Mouse (Mus musculus): ENCODE results near the gene Hspbap1. TPM values are rescaled to one million over a fixed set of nuclear protein-coding genes. Genes with fewer than 3 reads are reported as not detected.

The Hspbap1 gene
- polyA plus RNA-seq, 1 experiment from 2014 or later = 18.5 TPM

DNA sequence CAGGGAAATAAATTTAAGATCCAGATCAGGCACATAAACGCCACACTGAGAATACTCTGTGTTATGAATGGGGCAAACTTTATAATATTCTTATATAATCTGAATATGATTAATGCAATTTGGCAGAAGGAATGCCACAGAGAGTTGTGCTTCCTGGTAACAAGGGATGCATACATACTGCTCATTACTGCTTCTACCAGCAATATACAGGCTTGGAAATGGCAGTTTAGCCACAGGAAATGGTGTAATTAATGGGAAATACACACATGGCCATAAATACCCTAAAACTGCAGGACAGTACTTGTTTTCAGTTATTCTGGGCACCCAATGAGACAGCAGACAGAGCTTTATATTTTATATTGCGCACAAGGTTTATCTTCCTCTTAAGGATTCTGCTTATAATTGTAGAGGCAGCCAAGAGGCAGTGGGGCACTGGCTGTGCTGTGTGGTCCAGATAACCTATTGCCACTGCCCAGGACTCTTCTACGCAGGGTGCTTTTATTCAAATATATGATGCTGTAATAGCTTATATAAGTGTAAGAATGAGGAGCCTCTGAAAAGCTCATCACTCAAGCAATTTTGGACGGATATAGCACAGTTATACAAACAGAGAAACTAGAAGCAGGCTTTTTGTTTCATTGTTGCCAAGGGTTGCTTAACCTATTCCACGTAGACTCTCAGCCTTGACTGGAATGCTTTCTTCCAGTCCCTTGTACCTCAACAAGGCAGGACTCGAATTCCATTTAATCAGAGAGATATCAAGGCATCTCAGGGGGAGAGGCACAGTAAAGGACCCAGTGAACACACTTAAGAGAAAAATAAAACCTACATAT, 14.5 kb upstream of the Hspbap1 start:
- H3K27ac ChIP-seq (ENCODE audit: low read depth, low read length) = no peak overlapping the region
- H3K9ac ChIP-seq (ENCODE audit: low read depth, low read length) = no peak overlapping the region
- no peaks in the 10 kb centered on the region for H3K4me1 ChIP-seq (ENCODE audit: control insufficient read depth, insufficient read depth, low read length)
- no peaks in the 10 kb centered on the region for H3K36me3 ChIP-seq (ENCODE audit: control insufficient read depth, insufficient read depth, low read length)
- H3K4me2 ChIP-seq (replicated peaks; ENCODE audit: low read depth, low read length) = no peak overlapping the region
- H3K27me3 ChIP-seq (ENCODE audit: control insufficient read depth, insufficient read depth, low read length) = no peaks in the 10 kb centered on the region
- WGBS = 81% methylated on average over 6 of the region's 6 CpGs
- no peak overlapping the region for H3K4me3 ChIP-seq (ENCODE audit: low read length)
- H3K9me3 ChIP-seq (ENCODE audit: control insufficient read depth, low read length) = no peaks in the 10 kb centered on the region
- ATAC-seq (ENCODE audit: low FRiP score, low TSS enrichment) = no peak

DNA sequence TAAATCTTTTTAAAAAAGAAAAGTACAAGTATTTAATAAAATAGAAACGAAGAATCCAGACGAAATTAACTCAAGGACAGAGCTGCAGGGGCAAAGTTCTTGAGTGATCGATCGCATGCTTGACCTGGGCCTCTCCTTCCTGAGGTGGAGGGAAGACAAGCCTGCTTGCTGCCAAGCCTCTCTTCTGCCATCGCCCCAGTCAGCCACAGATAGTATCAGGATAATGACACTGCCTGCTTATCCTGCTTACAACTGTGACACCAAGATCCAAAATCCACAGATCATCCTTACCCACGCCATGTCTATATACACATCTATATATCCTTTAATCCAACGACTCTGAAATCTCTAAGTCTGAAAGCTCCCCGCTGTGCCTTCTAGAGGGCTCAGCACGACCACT, 13.5 kb upstream of the Hspbap1 start:
- Histone ChIP-seq H3K9me3 (ENCODE audit: control insufficient read depth, low read length) (no peaks in the 10 kb centered on the region), H3K9ac (ENCODE audit: low read depth, low read length) (no peak overlapping the region), H3K36me3 (ENCODE audit: control insufficient read depth, insufficient read depth, low read length) (no peaks in the 10 kb centered on the region), H3K27me3 (ENCODE audit: control insufficient read depth, insufficient read depth, low read length) (no peaks in the 10 kb centered on the region), H3K4me2 (replicated peaks; ENCODE audit: low read depth, low read length) (no peak overlapping the region), H3K4me3 (ENCODE audit: low read length) (no peak overlapping the region), H3K4me1 (ENCODE audit: control insufficient read depth, insufficient read depth, low read length) (no peaks in the 10 kb centered on the region), H3K27ac (ENCODE audit: low read depth, low read length) (no peak overlapping the region)
- ATAC-seq (ENCODE audit: low FRiP score, low TSS enrichment) = no peak
- WGBS = 87% methylated on average over 9 of the region's 9 CpGs

DNA sequence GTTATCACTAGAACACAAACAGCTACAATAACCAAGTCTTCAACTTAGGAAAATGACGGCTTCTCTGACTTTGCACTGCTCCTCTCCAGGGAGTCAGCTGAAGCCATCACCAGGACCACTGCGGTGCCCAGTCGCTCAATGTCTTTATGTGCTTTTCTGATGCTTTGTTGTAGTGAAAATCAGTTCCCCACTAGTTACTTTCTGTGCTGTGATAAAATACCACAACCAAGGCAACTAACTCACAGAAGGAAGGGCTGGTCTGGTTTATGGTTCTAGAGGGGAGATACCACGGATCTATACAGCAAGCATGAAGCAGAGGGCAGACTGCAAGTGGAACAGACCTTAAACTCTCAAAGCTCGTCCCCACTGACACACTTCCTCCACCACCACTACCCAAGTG, 10.8 kb upstream of the Hspbap1 start:
- Histone ChIP-seq H3K4me1 (ENCODE audit: control insufficient read depth, insufficient read depth, low read length) (no peaks in the 10 kb centered on the region), H3K27me3 (ENCODE audit: control insufficient read depth, insufficient read depth, low read length) (no peaks in the 10 kb centered on the region), H3K36me3 (ENCODE audit: control insufficient read depth, insufficient read depth, low read length) (no peaks in the 10 kb centered on the region), H3K9ac (ENCODE audit: low read depth, low read length) (no peak overlapping the region), H3K9me3 (ENCODE audit: control insufficient read depth, low read length) (no peaks in the 10 kb centered on the region), H3K4me3 (ENCODE audit: low read length) (no peak overlapping the region), H3K27ac (ENCODE audit: low read depth, low read length) (no peak overlapping the region), H3K4me2 (replicated peaks; ENCODE audit: low read depth, low read length) (no peak overlapping the region)
- ATAC-seq (ENCODE audit: low FRiP score, low TSS enrichment) = no peak
- 81% methylated on average over 5 of the region's 5 CpGs for WGBS

DNA sequence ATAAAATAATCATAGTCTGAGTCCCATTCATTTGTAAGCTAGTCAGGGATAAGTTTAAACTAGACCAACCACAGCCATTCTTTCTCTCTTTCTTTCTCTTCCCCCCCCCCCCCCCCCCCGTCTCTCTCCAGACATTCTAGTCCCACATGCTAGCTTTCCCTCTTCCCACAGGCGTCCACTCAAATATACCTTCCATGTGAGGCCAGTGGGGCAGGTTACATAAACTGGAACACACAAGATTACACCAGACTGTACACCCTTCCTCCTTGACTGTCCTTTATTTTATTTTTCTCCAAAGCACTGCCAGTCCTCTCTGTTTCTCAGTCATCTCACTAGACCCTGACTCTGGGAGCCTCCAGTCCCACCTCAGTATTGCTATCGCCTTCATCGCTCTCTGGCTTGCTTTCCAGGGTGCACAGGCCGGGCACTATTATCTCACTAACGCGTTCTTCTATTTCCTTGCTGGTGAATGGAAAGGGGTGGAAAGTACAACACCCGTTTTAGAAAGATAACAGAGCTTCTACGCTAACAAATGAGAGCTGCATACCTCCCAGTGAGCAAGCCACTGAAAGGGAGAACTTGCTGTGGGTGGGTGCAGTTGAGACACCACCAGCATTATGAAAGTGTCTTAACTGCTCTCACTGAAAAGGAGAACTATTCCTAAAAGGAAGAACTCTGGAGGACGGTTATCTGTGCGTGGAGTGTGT, 6.4 kb upstream of the Hspbap1 start:
- no peak overlapping the region for H3K9ac ChIP-seq (ENCODE audit: low read depth, low read length)
- no peak for ATAC-seq (ENCODE audit: low FRiP score, low TSS enrichment)
- no peak overlapping the region for H3K4me3 ChIP-seq (ENCODE audit: low read length)
- no peak overlapping the region for H3K27ac ChIP-seq (ENCODE audit: low read depth, low read length)
- peaks cover 5% of the 10 kb centered on the region; the same call in 1 of the 2 replicates for H3K4me1 ChIP-seq (ENCODE audit: control insufficient read depth, insufficient read depth, low read length)
- H3K36me3 ChIP-seq (ENCODE audit: control insufficient read depth, insufficient read depth, low read length) = no peaks in the 10 kb centered on the region
- WGBS = 87% methylated on average over 11 of the region's 11 CpGs
- H3K4me2 ChIP-seq (replicated peaks; ENCODE audit: low read depth, low read length) = no peak overlapping the region
- no peaks in the 10 kb centered on the region for H3K9me3 ChIP-seq (ENCODE audit: control insufficient read depth, low read length)
- H3K27me3 ChIP-seq (ENCODE audit: control insufficient read depth, insufficient read depth, low read length) = no peaks in the 10 kb centered on the region

DNA sequence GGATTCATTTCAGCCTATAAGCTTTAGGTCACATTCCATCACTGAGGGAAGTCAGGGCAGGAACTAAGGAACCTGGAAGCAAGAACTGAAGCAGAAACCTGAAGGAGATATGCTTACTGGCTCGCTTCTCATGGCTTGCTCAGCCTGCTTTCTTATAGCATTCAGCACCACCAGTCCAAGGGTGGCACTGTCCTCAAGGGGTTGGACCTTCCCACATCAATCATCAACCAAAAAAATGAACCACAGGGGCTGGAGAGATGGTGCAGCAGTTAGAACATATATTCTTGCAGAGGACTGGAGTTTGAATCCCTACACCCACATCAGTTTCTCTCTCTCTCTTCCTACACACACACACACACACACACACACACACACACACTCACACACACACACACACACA, 5.2 kb upstream of the Hspbap1 start:
- Histone ChIP-seq H3K4me3 (ENCODE audit: low read length) (no peak overlapping the region), H3K4me2 (replicated peaks; ENCODE audit: low read depth, low read length) (no peak overlapping the region), H3K4me1 (ENCODE audit: control insufficient read depth, insufficient read depth, low read length) (peaks cover 5% of the 10 kb centered on the region; the same call in 1 of the 2 replicates), H3K9me3 (ENCODE audit: control insufficient read depth, low read length) (no peaks in the 10 kb centered on the region), H3K9ac (ENCODE audit: low read depth, low read length) (no peak overlapping the region), H3K27ac (ENCODE audit: low read depth, low read length) (no peak overlapping the region), H3K36me3 (ENCODE audit: control insufficient read depth, insufficient read depth, low read length) (no peaks in the 10 kb centered on the region), H3K27me3 (ENCODE audit: control insufficient read depth, insufficient read depth, low read length) (no peaks in the 10 kb centered on the region)
- no peak for ATAC-seq (ENCODE audit: low FRiP score, low TSS enrichment)
- WGBS = 80% methylated on average over 1 of the region's 1 CpGs

DNA sequence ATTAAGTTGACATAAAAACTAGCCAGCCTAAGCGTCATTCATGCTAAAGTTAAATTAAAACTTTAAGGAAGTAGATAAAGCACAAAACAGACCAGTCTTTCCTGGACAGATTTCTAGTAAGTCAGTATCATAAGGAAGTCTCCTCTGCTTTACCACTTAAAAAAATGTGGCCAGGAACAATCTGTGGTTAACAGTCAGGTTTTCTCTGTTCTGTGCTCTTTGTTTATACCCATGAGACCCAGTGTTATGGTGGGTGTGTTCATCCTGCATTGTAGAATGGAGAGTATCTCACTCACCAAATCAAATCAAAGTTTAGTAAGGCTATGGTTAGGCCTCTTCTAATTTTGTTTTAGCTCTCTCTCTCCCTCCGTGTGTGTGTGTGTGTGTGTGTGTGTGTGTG, 4.7 kb upstream of the Hspbap1 start:
- Histone ChIP-seq H3K9me3 (ENCODE audit: control insufficient read depth, low read length) (no peaks in the 10 kb centered on the region), H3K27ac (ENCODE audit: low read depth, low read length) (no peak overlapping the region), H3K36me3 (ENCODE audit: control insufficient read depth, insufficient read depth, low read length) (no peaks in the 10 kb centered on the region), H3K4me2 (replicated peaks; ENCODE audit: low read depth, low read length) (no peak overlapping the region), H3K4me3 (ENCODE audit: low read length) (no peak overlapping the region), H3K4me1 (ENCODE audit: control insufficient read depth, insufficient read depth, low read length) (peaks cover 5% of the 10 kb centered on the region; the same call in 1 of the 2 replicates), H3K9ac (ENCODE audit: low read depth, low read length) (no peak overlapping the region), H3K27me3 (ENCODE audit: control insufficient read depth, insufficient read depth, low read length) (no peaks in the 10 kb centered on the region)
- 87% methylated on average over 2 of the region's 2 CpGs for WGBS
- no peak for ATAC-seq (ENCODE audit: low FRiP score, low TSS enrichment)

DNA sequence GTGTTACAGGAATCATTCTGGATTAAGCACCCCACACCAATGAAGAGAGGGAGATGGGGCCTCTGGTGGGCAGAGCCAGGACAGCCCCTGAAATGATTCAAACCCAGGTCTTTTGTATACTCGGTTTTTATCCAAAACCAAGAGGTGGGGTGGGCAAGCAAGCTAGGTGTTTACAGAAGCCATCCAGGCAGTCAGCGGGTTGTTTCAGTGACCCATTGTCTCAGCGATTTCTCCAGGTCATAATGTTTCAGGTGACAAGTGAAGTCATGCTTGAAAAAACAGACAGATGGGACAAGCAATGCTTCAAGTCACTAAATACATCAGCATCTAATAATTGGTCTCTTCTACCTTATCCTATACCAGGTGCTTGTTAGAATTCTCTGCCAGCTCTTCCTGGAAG, 3.8 kb upstream of the Hspbap1 start:
- no peaks in the 10 kb centered on the region for H3K27me3 ChIP-seq (ENCODE audit: control insufficient read depth, insufficient read depth, low read length)
- H3K36me3 ChIP-seq (ENCODE audit: control insufficient read depth, insufficient read depth, low read length) = no peaks in the 10 kb centered on the region
- no peak overlapping the region for H3K4me2 ChIP-seq (replicated peaks; ENCODE audit: low read depth, low read length)
- peaks cover 5% of the 10 kb centered on the region; the same call in 1 of the 2 replicates for H3K4me1 ChIP-seq (ENCODE audit: control insufficient read depth, insufficient read depth, low read length)
- H3K4me3 ChIP-seq (ENCODE audit: low read length) = no peak overlapping the region
- WGBS = 64% methylated on average over 3 of the region's 3 CpGs
- no peak overlapping the region for H3K27ac ChIP-seq (ENCODE audit: low read depth, low read length)
- H3K9me3 ChIP-seq (ENCODE audit: control insufficient read depth, low read length) = no peaks in the 10 kb centered on the region
- H3K9ac ChIP-seq (ENCODE audit: low read depth, low read length) = no peak overlapping the region
- no peak for ATAC-seq (ENCODE audit: low FRiP score, low TSS enrichment)

DNA sequence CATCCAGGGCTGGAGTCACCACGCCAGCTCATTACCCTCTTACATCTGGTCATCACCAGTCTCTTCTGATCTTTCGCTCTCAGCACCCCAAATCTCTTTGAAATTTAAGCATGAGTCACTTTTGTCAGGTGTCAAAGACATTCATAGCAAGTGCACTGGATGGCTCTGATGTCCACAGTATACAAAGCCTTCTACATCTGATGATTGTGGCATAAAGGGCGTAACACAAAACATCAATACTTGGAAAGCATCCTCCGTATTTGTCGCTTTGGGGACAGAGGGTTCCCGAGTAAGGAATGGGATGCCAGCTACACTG, 1.7 kb upstream of the Hspbap1 start:
- ATAC-seq (ENCODE audit: low FRiP score, low TSS enrichment) = no peak
- H3K4me1 ChIP-seq (ENCODE audit: control insufficient read depth, insufficient read depth, low read length) = peaks cover 5% of the 10 kb centered on the region; the same call in 1 of the 2 replicates
- H3K9ac ChIP-seq (ENCODE audit: low read depth, low read length) = peak overlapping the region; percentile 80
- H3K4me3 ChIP-seq (ENCODE audit: low read length) = peak overlapping the region; percentile 77
- H3K27me3 ChIP-seq (ENCODE audit: control insufficient read depth, insufficient read depth, low read length) = no peaks in the 10 kb centered on the region
- H3K4me2 ChIP-seq (replicated peaks; ENCODE audit: low read depth, low read length) = peak overlapping the region; percentile 60
- no peaks in the 10 kb centered on the region for H3K36me3 ChIP-seq (ENCODE audit: control insufficient read depth, insufficient read depth, low read length)
- 20% methylated on average over 6 of the region's 6 CpGs for WGBS
- no peak overlapping the region for H3K27ac ChIP-seq (ENCODE audit: low read depth, low read length)
- H3K9me3 ChIP-seq (ENCODE audit: control insufficient read depth, low read length) = no peaks in the 10 kb centered on the region

Data from kidney, embryonic 14.5 days (tissue).